Mouse (Mus musculus) CH12.LX (cell line): ENCODE data around the gene Gab1. TPM values are rescaled to one million over a fixed set of nuclear protein-coding genes. Genes with fewer than 3 reads are reported as not detected.

Source experiments
- DNase-seq: peaks from one replicate; pipeline ENCODE4 v3.0.0-alpha.2; 2013; ENCODE audit errors: extremely low read depth
- H3K27ac ChIP-seq: 2 replicates; pipeline ENCODE4 v1.5.1; 2012; ENCODE audit warnings: low read depth, mild to moderate bottlenecking, control low read depth, moderate library complexity; ENCODE audit not compliant: insufficient read depth
- H3K27me3 ChIP-seq: replicated peaks from 2 replicates; pipeline ENCODE3; 2012; ENCODE audit warnings: inconsistent platforms
- H3K36me3 ChIP-seq, 2 experiments: replicated peaks in 1 of 2; 2 replicates each; pipeline versions ENCODE3 to v1.6.1; 2012; ENCODE audit warnings: inconsistent platforms in 1 of 2, low read length in 1 of 2, mild to moderate bottlenecking in 1 of 2, mixed read lengths in 1 of 2, moderate library complexity in 1 of 2; ENCODE audit not compliant: control insufficient read depth in 1 of 2, insufficient read depth in 1 of 2
- H3K4me1 ChIP-seq, 2 experiments: 2 replicates each; pipeline ENCODE4 v1.6.1; 2012; ENCODE audit warnings: inconsistent platforms in 1 of 2, moderate library complexity in 1 of 2; ENCODE audit not compliant: insufficient read depth in 2 of 2, control insufficient read depth in 1 of 2
- H3K4me2 ChIP-seq: 2 replicates; pipeline ENCODE4 v1.6.1; 2012; ENCODE audit warnings: low read depth, mild to moderate bottlenecking, control low read depth; ENCODE audit not compliant: poor library complexity, insufficient read depth, severe bottlenecking
- H3K4me3 ChIP-seq, 3 experiments: fragments of 150-350 bp in 1 of 3; sonication (generic) in 1 of 3; replicated peaks in 1 of 3; 2 replicates each; pipeline versions ENCODE3 to v1.5.1; 2011 to 2012; ENCODE audit warnings: low read depth in 2 of 3, low read length in 2 of 3, mild to moderate bottlenecking in 2 of 3, moderate library complexity in 2 of 3, control low read depth in 1 of 3, improper control_type of control experiment in 1 of 3, inconsistent platforms in 1 of 3, mixed read lengths in 1 of 3; ENCODE audit not compliant: poor library complexity in 1 of 3
- H3K79me2 ChIP-seq: replicated peaks from 2 replicates; pipeline ENCODE4 v1.6.1; 2012; ENCODE audit warnings: mild to moderate bottlenecking, moderate library complexity; ENCODE audit not compliant: control insufficient read depth, poor library complexity, insufficient read depth, severe bottlenecking; ENCODE audit errors: extremely low read depth
- H3K9ac ChIP-seq: 2 replicates; pipeline ENCODE4 v1.6.1; 2012; ENCODE audit warnings: low read depth, mild to moderate bottlenecking, control low read depth, moderate library complexity; ENCODE audit not compliant: insufficient read depth
- H3K9me3 ChIP-seq: replicated peaks from 2 replicates; pipeline ENCODE3; 2012; ENCODE audit warnings: low read length, inconsistent platforms, mixed read lengths
- BHLHE40 ChIP-seq: IDR thresholded peaks from 2 replicates; pipeline ENCODE4 v1.6.1; 2011; ENCODE audit warnings: mild to moderate bottlenecking, low read depth, low read length, improper control_type of control experiment
- CHD2 ChIP-seq: IDR thresholded peaks from 2 replicates; pipeline ENCODE4 v1.6.1; 2011; ENCODE audit warnings: low read length, improper control_type of control experiment
- CTCF ChIP-seq, 2 experiments: IDR thresholded peaks in 1 of 2; conservative IDR thresholded peaks in 1 of 2; 2 replicates each; pipeline ENCODE4 v1.5.1; 2011 to 2012; ENCODE audit warnings: low read depth in 2 of 2, low read length in 2 of 2, improper control_type of control experiment in 1 of 2, inconsistent platforms in 1 of 2, mild to moderate bottlenecking in 1 of 2, moderate library complexity in 1 of 2
- ELF1 ChIP-seq: IDR thresholded peaks from 2 replicates; pipeline ENCODE4 v1.6.1; 2014; ENCODE audit warnings: low read depth, mild to moderate bottlenecking, inconsistent platforms, low read length, improper control_type of control experiment
- EP300 ChIP-seq: IDR thresholded peaks from 2 replicates; pipeline ENCODE4 v1.6.1; 2011; ENCODE audit warnings: low read length, improper control_type of control experiment
- ETS1 ChIP-seq: conservative IDR thresholded peaks from 2 replicates; pipeline ENCODE4 v1.6.1; 2012; ENCODE audit warnings: low read depth, mild to moderate bottlenecking, inconsistent platforms, low read length, improper control_type of control experiment, moderate library complexity
- GABPA ChIP-seq: IDR thresholded peaks from 2 replicates; pipeline ENCODE4 v1.6.1; 2012; ENCODE audit warnings: low read depth, low read length, improper control_type of control experiment, inconsistent platforms; ENCODE audit not compliant: insufficient replicate concordance
- HCFC1 ChIP-seq: IDR thresholded peaks from 2 replicates; pipeline ENCODE4 v1.6.1; 2012; ENCODE audit warnings: low read depth, mild to moderate bottlenecking, inconsistent platforms, low read length, improper control_type of control experiment
- JUN ChIP-seq: IDR thresholded peaks from 2 replicates; pipeline ENCODE4 v1.6.1; 2011; ENCODE audit warnings: low read depth, mild to moderate bottlenecking, low read length, improper control_type of control experiment, moderate library complexity; ENCODE audit not compliant: insufficient read depth
- JUND ChIP-seq: conservative IDR thresholded peaks from 2 replicates; pipeline ENCODE4 v1.6.1; 2011; ENCODE audit warnings: low read depth, low read length, improper control_type of control experiment
- KAT2A ChIP-seq: IDR thresholded peaks from 2 replicates; pipeline ENCODE4 v1.6.1; 2012; ENCODE audit warnings: low read length, improper control_type of control experiment, inconsistent platforms; ENCODE audit not compliant: insufficient replicate concordance
- MAFK ChIP-seq: IDR thresholded peaks from 2 replicates; pipeline ENCODE4 v1.6.1; 2011; ENCODE audit warnings: low read length, improper control_type of control experiment; ENCODE audit not compliant: insufficient replicate concordance
- MEF2A ChIP-seq: IDR thresholded peaks from 2 replicates; pipeline ENCODE4 v1.6.1; 2014; ENCODE audit warnings: low read depth, mild to moderate bottlenecking, inconsistent platforms, low read length, improper control_type of control experiment, borderline replicate concordance
- MXI1 ChIP-seq: IDR thresholded peaks from 2 replicates; pipeline ENCODE4 v1.6.1; 2011; ENCODE audit warnings: mild to moderate bottlenecking, low read depth, low read length, improper control_type of control experiment
- MYC ChIP-seq: IDR thresholded peaks from 2 replicates; pipeline ENCODE4 v1.6.1; 2011; ENCODE audit warnings: low read depth, mild to moderate bottlenecking, improper control_type of control experiment, low read length
- NELFE ChIP-seq: IDR thresholded peaks from 2 replicates; pipeline ENCODE4 v1.6.1; 2011; ENCODE audit warnings: low read depth, low read length, improper control_type of control experiment
- NRF1 ChIP-seq: IDR thresholded peaks from 2 replicates; pipeline ENCODE4 v1.6.1; 2014; ENCODE audit warnings: low read depth, mild to moderate bottlenecking, inconsistent platforms, low read length, improper control_type of control experiment, moderate library complexity
- POLR2A ChIP-seq: IDR thresholded peaks from 2 replicates; pipeline ENCODE4 v1.6.1; 2011; ENCODE audit warnings: low read depth, mild to moderate bottlenecking, improper control_type of control experiment, low read length
- POLR2AphosphoS2 ChIP-seq: IDR thresholded peaks from 2 replicates; pipeline ENCODE4 v1.6.1; 2011; ENCODE audit warnings: low read depth, low read length, improper control_type of control experiment
- SIN3A ChIP-seq: IDR thresholded peaks from 2 replicates; pipeline ENCODE4 v1.6.1; 2012; ENCODE audit warnings: low read length, improper control_type of control experiment, inconsistent platforms
- SMC3 ChIP-seq: IDR thresholded peaks from 2 replicates; pipeline ENCODE4 v1.6.1; 2011; ENCODE audit warnings: low read depth, low read length, improper control_type of control experiment
- TBP ChIP-seq: conservative IDR thresholded peaks from 2 replicates; pipeline ENCODE4 v1.6.1; 2011; ENCODE audit warnings: low read depth, low read length, improper control_type of control experiment
- UBTF ChIP-seq: IDR thresholded peaks from 2 replicates; pipeline ENCODE4 v1.6.1; 2012; ENCODE audit warnings: low read depth, mild to moderate bottlenecking, inconsistent platforms, low read length, improper control_type of control experiment, moderate library complexity
- USF1 ChIP-seq: IDR thresholded peaks from 2 replicates; pipeline ENCODE4 v1.6.1; 2014; ENCODE audit warnings: low read depth, mild to moderate bottlenecking, inconsistent platforms, low read length, improper control_type of control experiment
- USF2 ChIP-seq: conservative IDR thresholded peaks from 2 replicates; pipeline ENCODE4 v1.6.1; 2011; ENCODE audit warnings: low read depth, low read length, improper control_type of control experiment
- ZKSCAN1 ChIP-seq: IDR thresholded peaks from 2 replicates; pipeline ENCODE4 v1.6.1; 2012; ENCODE audit warnings: low read depth, inconsistent platforms, low read length, improper control_type of control experiment, borderline replicate concordance
- ZNF384 ChIP-seq: IDR thresholded peaks from 2 replicates; pipeline ENCODE4 v1.6.1; 2012; ENCODE audit warnings: low read depth, low read length, improper control_type of control experiment, inconsistent platforms
- dilution Hi-C: fragments of 300-500 bp; cut with MboI; formaldehyde crosslinking; loops from 2 replicates; pipeline ENCODE4 v1.14.3; 2020; ENCODE audit warnings: low sequenced_read_pairs; ENCODE audit not compliant: extremely low pct_unique_long_range_greater_than_20kb, extremely low pct_ligation_motif_present
- in situ Hi-C: fragments of 300-500 bp; cut with MboI; formaldehyde crosslinking; loops from 3 replicates; pipeline ENCODE4 v1.14.3; 2019; ENCODE audit warnings: low sequenced_read_pairs, low pct_ligation_motif_present, low pct_unique_long_range_greater_than_20kb, mixed read lengths
- polyA plus RNA-seq: library from polyadenylated mRNA; unstranded; fragments of >175 nt; gene quantifications from 2 replicates; pipeline ENCODE4 v1.2.1, GENCODE M21; 2012; ENCODE audit warnings: low read depth; ENCODE audit not compliant: insufficient read length
- total RNA-seq, 2 experiments: library from RNA; depleted of rRNA; stranded (reverse); fragments of 300-350 nt in 1 of 2; fragments of >200 nt in 1 of 2; gene quantifications; 2 replicates each; pipeline ENCODE4 v1.2.3; 2012 to 2014

Gab1 gene
- total and polyA plus RNA-seq, 3 experiments, result 0.08 TPM; not detected in 2

DNA sequence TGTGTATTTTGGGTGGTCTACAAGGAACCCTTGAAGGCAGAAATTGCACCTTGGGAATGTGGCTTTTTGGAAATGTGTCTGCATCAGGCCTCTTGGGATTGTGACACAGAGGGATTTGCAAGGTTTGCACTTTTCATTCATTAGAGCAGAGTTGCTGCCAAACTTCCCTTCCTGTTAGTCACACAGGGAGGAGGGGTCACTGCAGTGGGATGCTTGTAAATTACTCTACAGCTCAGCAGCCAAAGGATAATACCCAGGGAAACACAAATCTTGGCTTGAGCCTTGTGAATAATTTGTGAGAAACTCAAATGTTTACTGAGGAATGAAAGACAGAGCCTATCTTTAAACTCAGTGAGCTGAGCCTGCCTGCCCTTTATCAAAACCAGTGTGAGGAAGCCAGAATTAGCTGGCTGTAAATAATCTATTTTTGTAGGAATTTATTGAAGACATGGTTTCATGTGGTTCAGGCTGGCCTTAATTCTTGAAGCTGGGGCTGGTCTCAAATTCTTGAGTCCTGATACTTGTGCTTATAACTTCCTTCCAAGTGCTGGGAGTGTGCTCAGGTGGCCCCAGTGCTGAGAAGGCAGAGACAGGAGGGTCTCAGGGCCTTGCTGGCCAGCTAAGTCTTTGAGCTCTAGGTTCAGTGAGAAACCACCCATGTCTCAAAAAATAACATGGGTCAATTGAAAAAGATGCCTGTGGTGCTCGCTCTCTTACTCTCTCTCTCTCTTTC, 32.9 kb upstream of the Gab1 start:
- Histone ChIP-seq H3K4me1 (0 out of 4 replicates have a peak, but pooled peaks cover 0 to 2% of the 10 kb centered on the region in 2 experiments), H3K4me2 (no peak overlapping the region), H3K27me3 (no peaks in the 10 kb centered on the region), H3K4me3 (no peak overlapping the region), H3K9ac (no peak overlapping the region), H3K79me2 (no peaks in the 10 kb centered on the region), H3K9me3 (no peaks in the 10 kb centered on the region), H3K27ac (no peak overlapping the region), H3K36me3 (no peaks in the 10 kb centered on the region)
- DNase-seq, result no peak
- in situ Hi-C loops, result no loop called here
- TF ChIP-seq ZNF384 (no peak), CTCF (conservative IDR thresholded peaks at IDR 0.05 in 1 of 2, IDR thresholded peaks at IDR 0.05 in 1 of 2; ENCODE audit: low read depth in 2 of 2, low read length in 2 of 2) (no peak), USF2 (no peak), GABPA (no peak), UBTF (no peak), MEF2A (no peak), JUND (no peak), MAFK (no peak), HCFC1 (no peak), TBP (no peak), POLR2A (no peak), ZKSCAN1 (no peak), CHD2 (no peak), MYC (no peak)
- dilution Hi-C loops, result no loop called here

DNA sequence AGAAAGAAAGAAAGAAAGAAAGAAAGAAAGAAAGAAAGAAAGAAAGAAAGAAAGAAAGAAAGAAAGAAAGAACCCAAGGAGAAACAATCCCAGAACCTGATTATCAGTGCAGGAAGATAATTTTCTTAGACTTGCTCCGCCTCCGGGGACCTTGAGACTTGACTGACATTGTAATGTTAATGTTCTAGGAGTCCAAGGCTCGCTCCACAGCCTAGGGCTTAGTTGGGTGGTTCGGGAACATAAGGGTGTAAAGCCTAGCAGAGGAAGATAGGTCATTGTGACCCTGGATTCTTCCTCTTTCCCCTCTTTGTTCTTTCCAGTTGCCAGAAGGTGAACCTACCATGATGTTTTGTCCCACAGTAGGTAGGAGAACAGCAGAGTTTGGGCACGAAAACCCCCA, 31.1 kb upstream of the Gab1 start:
- no peak overlapping the region for H3K27ac ChIP-seq
- H3K4me1 ChIP-seq, result 0 out of 4 replicates have a peak, but pooled peaks cover 0 to 2% of the 10 kb centered on the region in 2 experiments
- H3K27me3 ChIP-seq, result no peaks in the 10 kb centered on the region
- TF ChIP-seq KAT2A (no peak), HCFC1 (no peak), NELFE (no peak), SIN3A (no peak), BHLHE40 (no peak), ETS1 (no peak), JUN (no peak), ELF1 (no peak), MAFK (no peak), NRF1 (no peak), MXI1 (no peak), ZNF384 (no peak), UBTF (no peak), GABPA (no peak), POLR2AphosphoS2 (no peak), ZKSCAN1 (no peak), SMC3 (no peak), EP300 (no peak), MEF2A (no peak), USF1 (no peak)
- H3K9ac ChIP-seq, result no peak overlapping the region
- no peak overlapping the region for H3K4me3 ChIP-seq
- in situ Hi-C loops (no loop called here), dilution Hi-C loops (no loop called here)
- H3K79me2 ChIP-seq, result no peaks in the 10 kb centered on the region
- no peaks in the 10 kb centered on the region for H3K9me3 ChIP-seq
- DNase-seq, result no peak
- H3K4me2 ChIP-seq, result no peak overlapping the region
- H3K36me3 ChIP-seq, result no peaks in the 10 kb centered on the region
